Mouse (Mus musculus): ENCODE measurements around the gene Fam69b.

Gene Fam69b

DNA sequence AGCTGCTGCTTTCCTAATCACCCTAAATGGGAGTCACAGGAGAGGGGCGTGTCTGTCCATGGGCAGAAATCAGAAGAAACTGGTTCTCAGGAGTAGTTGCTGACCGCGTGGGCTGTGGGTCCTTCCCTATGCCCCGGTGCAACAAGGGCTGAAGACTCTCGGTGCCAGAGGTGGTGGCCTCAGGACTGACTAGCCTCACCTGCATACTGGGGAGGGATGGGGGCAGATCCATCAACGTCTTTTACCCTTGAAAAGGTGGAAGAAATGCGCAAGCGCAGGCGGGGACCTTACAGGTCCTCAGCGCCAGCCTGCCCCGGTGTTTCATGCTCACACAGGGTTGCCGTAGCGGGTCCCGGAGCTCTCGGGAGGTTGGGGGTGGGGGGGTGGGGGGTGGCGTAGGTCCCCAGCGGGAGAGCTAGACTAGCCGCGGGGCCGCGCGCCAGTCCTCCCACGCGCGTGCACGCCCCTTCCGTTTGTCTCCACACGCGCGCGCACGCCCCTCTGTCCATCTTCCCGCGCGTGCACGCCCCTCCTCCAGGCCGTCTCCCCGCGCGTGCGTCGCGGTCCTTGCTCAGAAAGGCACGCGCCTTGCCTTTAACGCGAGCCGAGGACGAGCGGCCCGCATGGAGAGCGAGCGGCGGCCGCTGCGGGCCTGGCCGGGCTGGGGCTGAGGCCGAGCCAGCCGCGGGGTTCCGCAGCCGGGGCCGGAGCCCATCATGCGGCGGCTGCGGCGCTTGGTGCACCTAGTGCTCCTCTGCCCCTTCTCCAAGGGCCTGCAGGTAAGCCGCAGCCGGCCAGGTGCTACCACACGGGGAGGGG, at the start of gene Fam69b:
Fam69b (plus strand) TSS at position 537 of the 819 bp plus-strand sequence.
- DNase-seq: peak; percentile 88 to 93

DNA sequence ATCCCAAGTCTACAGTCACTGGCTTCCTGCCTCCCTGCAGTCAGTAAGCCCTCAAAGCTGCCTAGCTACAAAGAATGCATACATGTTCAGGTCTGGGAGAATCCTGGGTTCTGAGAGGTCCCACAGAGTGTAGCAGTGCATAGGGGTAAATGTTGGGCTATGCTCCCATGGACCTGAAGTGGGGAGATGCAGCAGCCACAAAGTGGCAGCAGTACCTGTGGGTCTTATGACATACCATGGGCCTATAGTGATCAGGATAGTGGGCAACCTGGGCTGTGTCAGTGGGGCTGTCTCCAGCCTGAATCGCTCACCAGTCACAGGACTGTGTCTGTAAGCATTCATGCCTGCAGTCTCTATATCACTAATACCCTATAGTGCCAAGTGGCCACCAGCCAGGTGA, 48.5 kb upstream of the Fam69b start, which contains the start of gene Egfl7:
Egfl7 (plus strand) TSS at position 301 of the 400 bp plus-strand sequence.
- no peak for DNase-seq

DNA sequence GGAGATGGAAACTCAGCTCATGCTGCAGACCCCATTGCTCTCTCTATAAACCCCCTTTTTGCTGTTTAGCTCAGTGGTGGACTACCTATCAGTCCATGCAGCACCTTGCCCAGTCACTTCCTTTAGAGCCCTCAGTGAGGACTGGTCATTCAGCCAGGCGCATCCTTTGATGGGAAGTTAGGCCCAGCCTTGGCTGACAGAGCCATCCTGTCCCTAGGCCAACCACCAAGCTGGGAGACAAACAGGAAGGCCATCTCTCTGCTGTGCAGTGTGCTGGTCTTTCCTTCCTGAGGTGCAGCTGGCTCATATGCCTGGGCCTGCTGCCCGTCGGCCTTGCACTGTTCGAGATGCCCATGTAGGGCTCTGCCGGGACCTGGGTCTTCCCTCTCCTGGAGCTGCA, 47.5 kb upstream of the Fam69b start:
- no peak for DNase-seq

DNA sequence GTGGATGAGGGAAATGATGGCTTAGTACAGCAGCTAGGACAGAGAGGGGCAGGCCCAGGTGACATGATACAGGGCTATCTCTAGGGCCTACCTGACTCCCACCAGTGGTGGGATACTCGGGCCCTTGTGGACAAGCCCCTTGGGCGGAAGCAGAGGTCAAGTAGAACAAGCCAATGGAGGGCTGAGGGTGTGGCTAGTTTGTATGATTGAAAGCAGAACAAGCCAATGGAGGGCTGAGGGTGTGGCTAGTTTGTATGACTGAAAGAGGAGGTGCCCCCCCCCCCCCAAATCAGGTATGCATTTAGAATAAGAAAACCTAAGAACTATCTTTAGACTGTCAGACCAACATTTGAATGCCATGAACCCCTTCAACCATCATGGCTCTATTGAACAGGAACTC, 46.1 kb upstream of the Fam69b start:
- DNase-seq: no peak

DNA sequence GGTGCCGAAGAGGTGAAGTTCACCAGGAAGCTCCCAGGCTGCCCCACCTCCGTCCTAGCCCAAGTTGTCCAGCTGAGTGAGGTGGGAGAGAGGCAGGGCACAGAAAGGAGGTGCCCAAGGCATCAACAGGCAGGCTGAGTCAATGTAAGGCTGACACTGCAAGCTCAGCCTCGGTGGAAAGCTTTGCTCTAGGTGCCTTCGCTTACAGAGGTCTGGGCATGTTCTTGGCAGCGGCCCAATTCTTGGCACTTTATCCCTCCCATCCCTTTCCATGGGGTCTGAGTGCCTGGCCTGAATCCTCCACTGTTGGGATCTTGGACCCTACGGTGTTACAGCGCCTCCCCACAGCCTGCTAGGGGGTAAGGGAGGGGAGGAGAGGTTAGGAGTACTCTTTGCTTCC, 45.5 kb upstream of the Fam69b start:
- no peak for DNase-seq

DNA sequence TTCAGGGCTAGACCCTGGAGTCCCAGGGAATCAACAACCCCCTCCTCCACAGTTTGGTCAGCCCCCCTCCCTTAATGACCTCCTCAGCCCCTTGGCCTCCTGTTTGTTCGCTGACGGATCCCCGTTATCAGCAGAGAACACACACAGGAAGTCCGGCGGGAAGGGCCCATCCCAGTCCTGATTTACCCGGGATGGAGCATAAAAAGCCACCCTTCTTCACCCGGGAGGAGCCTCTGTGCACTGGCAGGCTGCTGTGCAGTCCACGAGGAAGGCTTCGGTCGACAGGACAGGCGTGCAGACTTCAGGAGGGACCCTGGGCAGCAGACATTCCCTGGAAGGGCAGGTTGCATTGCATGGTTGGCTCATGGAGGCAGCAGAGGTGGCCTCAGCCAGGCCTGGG, 44.6 kb upstream of the Fam69b start:
- DNase-seq: peak; percentile 68 to 77

DNA sequence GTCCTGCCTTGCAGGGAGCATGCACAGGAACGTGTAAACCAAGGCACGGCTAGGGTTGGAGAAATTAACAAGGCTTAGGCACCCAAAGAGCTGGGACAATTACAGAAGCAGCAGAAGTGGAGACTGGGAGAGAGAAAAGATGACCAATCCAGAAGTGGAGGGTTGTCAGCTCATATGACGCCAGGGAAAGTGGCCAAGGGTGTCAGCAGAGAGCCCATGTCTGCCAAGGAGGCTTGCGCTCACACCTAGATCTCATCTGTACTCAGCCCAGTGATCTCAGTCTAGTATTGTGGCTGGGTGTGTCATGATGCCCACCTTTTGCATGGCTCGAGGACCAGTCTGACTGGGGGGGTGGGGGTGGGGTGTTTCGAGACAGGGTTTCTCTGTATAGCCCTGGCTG, 42.5 kb upstream of the Fam69b start:
- DNase-seq: no peak

DNA sequence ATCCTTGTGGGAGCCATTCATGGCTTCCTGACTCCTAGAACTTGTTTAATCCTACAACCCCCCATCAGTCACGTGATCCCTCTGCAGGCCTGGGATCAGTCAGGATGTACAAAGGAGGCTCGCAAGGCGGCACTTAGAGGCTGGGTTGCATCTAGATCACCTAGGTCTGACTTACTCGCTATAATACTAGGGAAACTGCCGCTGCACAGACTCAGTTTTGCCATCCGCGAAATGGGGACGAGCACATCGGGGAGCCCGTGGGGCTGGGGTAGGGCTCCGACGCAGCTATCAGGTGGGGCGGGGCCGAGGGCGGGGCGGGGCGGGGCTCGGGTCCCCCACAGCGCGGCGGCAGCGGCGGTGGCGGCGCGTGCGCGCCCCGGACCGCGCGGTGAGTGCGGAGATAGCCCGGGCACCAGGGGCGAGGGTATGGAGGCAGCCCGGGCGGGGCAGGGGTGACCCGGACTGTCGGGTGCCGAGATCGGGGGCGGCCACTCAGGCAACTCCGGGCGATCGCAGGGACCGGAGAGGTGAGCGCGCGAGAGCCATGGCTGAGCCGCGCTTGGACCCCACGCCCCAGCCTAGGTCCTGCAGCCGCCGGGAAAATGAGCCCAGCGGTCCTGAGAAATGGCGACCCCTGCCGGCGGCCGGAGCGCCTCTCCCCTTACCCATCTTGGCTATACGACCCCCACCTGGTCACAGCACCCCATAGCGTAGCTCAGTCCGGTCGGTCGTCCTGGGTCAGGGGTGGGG, 41.8 kb upstream of the Fam69b start, which contains the start of gene Gm20532:
Gm20532 (plus strand) TSS at position 346 of the 750 bp plus-strand sequence.
- peak; percentile 85 to 90 for DNase-seq

DNA sequence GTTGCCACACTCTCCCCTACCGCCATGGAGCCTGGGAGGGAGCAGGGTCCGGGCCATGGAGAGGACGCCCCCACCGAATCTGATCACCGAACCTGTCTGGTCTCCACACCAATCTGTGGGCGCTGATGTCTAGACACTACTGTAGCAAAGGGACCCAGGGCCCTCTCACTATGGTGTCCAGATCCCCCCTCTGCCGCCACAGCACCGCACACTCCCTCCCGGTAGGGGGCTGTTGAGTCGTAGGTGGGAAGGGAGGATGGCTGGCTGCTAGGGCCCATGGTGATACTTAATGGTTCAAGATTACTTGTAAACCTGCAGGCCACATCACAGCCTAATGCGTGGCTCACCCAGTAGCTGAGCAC, 41.2 kb upstream of the Fam69b start:
- DNase-seq: peak; percentile 56 to 66

DNA sequence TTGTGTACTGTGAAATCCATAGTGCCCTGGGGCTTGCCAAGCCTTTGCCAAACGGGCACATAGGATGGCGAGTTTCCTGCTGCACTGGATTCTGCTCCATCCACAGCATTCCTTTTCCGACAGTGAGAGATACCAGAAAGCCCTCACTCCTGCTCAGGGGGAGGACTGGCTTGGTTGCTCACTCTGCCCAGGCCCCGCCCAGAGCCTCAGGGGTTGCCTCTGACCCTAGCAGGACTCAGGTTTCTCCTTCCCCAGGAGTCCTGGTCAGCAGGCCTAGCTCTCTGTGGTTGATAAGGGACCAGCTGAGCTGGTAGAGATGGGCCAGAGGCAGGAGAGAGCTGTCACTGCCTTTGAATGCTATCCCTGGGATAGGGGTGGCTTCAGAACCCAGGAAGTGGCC, 39.7 kb upstream of the Fam69b start:
- peak; percentile 51 to 67 for DNase-seq

DNA sequence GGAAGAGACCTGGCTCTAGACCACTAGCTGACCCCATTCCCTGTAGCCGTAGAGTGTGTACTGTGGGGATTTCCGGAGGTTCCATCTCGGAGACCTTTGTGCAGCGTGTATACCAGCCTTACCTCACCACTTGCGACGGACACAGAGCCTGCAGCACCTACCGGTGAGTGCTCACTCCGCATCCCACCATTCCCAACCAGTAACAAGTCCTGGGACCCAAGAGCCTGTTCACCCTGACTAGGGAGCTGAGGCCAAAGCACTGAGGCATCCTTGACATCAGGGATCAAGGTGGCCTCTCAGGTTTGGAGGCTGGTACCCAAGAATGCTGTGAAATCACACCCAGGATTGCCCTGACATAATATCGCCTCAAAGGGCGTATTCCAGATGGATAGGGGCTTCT, 39.0 kb upstream of the Fam69b start:
- no peak for DNase-seq

DNA sequence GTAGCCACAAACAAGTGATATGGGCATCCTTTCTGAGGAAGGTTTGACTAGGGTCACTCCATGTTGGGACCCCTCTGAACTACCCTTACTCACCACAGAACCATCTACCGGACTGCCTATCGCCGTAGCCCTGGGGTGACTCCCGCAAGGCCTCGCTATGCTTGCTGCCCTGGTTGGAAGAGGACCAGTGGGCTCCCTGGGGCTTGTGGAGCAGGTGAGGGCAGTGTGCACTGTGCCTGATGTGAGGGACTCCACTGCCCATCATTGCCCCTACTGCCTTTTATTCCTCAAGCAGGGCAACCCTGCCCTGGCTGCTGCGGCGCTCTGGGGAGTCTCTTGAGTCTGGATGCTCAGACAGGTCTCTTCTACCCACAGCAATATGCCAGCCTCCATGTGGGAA, 38.0 kb upstream of the Fam69b start:
- DNase-seq: no peak

DNA sequence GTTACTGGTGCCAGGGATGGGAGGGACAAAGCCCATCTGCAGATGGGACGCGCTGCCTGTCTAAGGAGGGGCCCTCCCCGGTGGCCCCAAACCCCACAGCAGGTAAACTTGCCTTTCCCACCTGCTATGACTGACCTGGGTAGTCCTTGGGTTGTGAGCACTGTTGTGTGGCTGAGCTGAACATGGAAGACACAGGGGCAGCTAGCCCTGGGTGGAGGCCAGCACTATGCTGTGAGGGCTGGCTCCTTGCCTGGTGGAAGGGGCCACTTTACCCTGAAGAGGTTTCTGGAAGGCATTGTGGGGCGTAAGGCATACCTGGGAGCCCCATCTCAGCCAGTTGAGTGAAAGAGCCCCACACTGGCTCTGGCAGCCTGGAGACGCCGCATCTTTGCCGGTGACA, 37.3 kb upstream of the Fam69b start:
- DNase-seq: no peak

DNA sequence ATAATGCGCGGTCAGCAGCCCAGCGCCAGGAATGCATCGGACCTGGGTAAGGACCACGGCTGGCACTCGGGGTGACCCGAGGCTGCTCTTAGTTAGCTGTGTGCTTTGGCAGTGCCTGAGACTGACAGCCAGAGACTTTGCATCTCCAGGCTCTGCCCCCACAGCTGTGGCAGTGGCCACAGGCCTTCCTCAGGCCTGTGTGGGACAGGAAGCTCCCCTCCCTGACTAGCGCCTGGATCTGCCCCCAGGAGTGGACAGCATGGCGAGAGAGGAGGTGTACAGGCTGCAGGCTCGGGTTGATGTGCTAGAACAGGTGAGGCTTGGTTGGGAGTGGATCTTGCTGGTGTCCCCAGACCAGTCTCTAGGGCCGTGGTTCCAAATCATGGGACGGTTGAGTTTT, 36.8 kb upstream of the Fam69b start:
- no peak for DNase-seq

DNA sequence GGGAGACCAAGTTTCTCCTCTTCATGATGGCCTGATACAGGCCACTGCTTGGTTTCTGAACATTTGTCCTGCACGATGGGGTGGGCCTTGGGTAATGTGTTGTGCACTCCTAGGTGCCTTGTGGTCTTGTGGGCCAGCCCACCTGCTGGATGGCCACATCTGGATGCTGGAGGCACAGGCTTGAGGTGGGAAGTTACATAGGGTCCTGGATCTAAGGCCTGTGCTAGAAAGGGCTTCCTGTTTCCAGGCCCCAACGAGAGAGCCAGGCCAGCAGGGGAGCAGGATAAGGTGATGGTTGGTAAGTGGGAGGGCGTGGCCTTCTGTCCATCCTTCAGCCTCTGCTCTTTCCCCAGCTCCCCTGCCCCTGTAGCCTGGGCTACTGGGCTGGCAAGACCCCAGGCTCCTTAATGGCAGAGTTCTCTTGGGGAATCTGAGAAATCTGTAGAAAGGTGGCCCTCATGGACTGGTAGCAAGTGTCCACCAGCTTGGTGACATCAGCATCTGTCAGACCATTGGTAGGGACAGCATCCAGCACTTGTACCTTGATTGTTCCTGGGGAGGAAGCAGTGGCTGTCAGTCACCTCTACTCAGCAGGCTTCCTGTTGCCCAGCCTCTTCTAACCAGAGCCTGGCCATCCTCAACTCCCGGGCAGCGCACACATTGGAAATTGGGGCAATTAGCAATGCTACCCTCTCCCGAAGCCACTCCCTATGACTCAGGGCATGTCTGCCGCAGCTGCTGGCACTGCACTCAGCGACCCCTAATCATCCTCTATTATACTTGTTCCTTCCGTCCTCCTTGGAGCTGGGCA, 34.8 kb upstream of the Fam69b start:
- DNase-seq: no peak

DNA sequence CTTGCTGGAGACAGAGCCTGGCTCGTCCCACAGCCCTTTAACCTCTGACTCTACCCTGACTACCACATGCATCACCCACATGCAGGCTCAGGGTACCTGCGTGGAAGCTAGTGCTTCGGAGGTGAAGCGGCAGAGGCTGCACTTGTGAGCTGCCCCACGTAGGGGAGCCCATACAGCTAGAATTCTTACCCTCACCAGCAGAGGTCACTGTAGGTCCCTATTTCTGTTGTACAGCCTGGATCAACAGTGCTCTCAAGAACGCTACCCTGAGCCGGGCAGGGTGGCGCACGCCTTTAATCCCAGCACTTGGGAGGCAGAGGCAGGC, 34.3 kb upstream of the Fam69b start:
- DNase-seq: peak; percentile 62 to 70

DNA sequence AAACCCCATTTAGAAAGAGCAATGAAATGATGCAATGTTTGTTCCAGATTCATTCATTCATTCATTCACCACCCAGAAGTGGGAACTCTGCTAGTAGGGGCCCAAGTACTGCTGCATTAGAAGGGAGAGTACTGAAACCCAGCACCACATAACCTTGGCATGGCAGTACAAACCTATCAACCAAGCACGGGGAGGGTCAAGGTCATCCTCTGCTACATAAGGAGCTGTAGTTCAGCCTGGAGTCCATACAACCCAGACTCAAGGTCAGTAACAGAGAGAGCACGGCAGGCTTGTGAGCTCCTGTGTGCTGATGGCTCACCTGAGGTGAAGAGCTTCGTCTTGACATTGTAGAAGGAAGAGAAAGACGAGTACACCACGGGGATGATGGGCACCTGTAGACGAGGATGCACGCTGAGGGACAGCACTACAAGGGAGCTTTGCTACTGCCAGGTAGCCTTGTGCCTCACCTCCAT, 33.8 kb upstream of the Fam69b start:
- no peak for DNase-seq

DNA sequence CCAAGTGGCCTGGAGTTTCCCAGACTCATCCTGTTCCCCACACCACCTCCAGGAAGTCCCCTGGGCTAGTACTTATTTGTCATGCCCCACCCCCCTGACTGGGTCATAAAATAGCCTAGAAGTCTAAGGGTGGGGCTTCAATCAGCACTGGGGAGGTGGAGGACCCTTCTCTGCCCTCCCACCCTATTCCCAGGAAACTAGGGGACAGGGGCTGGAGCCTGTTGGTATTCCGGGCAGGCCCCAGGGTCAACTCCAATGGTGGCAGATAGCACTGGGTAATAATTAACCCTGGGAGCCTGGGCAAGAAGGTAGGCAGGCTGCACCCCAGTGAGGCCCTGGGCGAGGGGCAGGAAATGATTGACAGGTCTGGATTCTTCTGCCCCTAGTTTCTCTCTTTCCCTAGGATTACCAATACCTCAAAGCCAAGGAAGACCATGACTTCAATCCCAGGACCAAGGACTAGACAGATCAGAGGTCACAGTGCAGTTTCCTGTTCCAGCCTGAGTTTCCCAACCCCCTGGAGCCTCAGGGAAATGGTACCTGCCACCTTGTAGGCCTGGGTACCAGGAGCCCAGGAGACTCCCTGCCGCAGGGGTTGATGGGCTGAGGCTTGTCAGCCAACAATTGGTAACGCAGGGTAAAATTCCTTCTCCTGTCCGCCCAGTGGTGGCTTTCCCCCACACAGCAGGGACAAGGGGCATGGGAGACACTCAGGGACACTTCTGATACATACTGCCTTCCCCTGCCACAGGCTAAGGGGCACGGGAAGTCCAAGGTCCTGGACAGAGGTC, 33.1 kb upstream of the Fam69b start:
- peak; percentile 60 to 77 for DNase-seq

DNA sequence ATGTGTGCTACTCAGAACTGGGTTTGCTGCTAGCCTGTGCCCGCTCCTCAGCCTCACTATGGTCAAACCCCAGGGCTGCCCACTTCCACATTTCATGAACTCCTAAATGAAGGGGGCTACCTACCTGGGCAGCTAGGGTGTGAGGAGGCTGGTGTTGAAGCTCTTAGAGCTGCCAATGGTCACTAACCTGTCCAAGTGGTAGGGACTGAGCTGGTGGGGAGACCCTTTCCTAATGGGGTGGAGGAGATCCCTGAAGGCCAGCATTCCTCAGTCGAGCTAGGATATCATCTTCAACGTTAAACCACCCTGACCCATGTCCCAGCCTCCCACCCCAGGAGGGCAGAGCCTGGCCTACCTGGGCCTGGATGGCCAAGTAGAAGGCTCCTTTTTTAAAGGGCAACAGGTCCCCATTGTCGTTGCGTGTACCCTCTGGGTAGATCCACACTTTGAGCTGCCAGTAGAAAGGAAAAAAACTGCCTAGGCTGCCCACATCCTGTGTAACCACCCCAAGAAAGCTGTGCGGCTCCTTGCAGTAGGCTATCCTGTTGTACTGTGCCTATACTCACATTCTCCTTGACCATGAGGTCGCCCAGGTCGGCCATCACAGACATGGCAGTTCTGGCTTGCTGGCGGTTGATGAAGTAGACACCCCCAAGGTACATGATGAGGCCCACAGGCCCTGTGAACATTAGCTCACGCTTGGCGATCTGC, 32.4 kb upstream of the Fam69b start:
- DNase-seq: peak in 1 of 2 experiments; percentile 24

DNA sequence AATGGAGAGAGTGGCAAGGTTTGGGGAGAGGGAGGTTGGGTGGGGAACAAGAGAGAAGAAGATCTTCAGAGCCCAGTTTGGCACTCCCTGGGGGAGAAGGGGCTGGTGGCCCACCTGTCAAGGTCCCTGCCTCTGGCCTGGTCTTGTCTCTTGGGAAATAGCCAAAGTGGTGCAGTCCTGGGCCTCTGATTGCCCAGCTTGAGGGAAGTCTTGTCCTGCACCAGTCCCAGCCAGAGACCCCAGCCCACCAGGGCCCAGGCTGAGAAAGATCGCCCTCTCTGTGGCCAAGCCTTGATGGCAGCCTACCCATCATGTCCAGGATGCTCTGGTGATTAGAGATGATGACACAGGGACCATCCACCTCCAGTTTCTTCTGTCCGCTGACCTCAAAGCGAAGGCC, 31.4 kb upstream of the Fam69b start:
- no peak for DNase-seq

DNA sequence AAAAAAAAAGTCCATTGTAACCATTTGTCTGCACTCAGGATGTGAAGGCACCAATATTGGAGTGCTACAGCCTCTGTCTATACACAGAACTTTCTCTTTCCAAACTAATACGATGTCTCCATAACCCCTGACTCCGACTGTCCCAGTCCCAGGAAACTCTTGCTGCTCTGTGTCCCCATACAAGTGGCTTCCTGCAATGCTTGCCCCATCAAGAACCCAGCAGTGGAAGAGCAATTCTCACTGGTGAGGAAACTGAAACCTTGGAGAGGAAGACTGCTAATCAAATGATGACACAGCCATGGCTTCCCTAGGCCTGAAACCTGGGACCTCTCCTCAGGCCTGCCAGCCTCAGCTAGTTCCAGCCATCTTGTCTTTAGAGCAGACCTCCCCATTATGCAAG, 30.4 kb upstream of the Fam69b start:
- DNase-seq: no peak

DNA sequence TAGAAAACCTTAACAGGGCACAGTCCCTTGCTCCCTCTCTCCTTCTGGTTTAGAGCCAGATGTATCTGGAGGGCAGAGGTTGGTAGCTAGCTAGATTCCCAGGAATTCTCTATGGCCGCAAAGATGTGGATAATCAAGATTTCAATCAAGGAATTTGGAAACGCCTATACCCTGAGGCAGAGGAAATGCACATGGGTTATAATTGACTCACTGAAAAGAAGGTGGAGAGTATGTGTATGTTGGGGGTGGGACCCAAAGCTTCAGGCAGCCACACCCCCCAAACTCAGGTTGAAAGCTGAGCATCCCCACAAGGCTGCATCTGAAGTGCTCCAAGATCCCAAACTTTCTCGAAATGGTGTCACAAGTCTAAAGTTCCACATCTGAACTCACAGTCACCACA, 29.8 kb upstream of the Fam69b start:
- DNase-seq: no peak

Data from kidney, postnatal 4 days (tissue).